Mouse (Mus musculus): ENCODE results near the gene Emc8.

DNA sequence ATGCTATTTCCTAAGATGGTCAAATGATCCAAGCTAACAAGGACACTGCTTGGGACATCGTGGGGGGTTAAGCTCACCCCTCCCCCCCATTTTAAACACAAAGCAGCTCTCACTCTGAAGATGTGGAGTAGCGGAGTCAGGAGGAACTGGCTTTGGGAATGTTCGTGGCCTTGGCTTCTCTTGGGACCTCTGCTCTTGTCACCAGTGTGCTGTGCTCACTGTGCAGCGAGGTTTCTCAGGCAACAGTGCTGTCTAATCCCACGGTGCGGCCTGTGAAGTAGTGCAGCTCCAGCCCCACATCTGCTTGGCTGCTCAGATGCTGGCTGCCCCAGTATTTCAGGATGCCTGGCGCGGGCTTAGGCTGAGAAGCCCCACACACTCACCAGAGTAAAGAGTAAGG lies 11.0 kb downstream of the Emc8 start:
- TF ChIP-seq CTCF (IDR thresholded peaks at IDR 0.05; ENCODE audit: extremely low read depth, insufficient read length, insufficient replicate concordance, low read depth, low read length) = no peak
- TF ChIP-seq POLR2A (IDR thresholded peaks at IDR 0.05; ENCODE audit: low read depth, low read length) = no peak

All from small intestine, adult 2 months (tissue).